Mouse (Mus musculus) lung, postnatal 0 days (tissue): ENCODE results near the gene Usp15.
A peak's percentile ranks its signal among the peaks of the same experiment; 100 is the strongest.

Experiments
- CTCF ChIP-seq: IDR thresholded peaks from 2 replicates; pipeline ENCODE4 v1.5.1; 2016; ENCODE audit warnings: antibody characterized with exemption, mild to moderate bottlenecking
- EP300 ChIP-seq: IDR thresholded peaks from 2 replicates; pipeline ENCODE4 v1.6.1; 2016; ENCODE audit warnings: antibody characterized with exemption, mild to moderate bottlenecking, control low read depth

DNA sequence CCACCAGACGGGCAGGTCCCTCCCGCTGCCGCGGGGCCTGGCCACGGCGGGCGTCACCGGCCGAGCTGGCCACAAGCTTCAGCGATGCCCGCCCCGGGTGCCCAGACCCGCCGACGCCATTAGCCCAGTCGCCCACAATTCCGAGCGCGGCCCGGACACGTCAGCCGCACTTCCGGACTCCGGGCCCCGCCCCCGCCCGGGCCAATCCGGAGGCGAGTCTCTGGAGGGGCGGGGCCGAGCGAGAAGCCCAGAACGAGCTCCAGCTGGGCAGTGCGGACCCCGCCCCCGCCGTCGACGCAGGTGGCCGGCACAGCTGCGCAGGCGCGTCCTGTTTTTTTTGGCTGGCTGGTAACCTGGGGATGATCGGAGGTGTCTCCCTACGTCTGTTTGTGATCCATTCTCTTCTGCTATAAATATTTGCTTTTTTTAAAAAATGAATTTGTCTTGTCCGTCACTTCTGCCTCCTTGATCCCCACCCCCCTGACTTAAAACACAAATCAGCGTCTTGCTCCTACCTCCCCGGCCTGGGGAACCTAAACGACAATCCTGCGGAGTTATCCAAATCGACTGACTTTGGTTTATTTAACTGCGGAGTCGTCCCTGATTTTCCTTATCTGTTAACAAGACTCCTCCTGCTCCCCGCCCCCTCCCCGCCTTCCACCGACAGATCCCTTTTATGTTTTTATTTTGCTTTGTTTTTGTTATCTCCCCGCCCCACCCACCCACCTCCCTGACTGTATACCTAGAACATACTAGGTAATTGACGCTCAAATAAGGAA is 120.4 kb downstream of the Usp15 start, which contains the start of gene Mon2:
- 0 out of 2 replicates have a peak, but pooled peaks have one; percentile 25 for TF ChIP-seq EP300
- no peak for TF ChIP-seq CTCF
